Mouse (Mus musculus): ENCODE measurements around the gene Aire. TPM values are rescaled to one million over a fixed set of nuclear protein-coding genes. Genes with fewer than 3 reads are reported as not detected.
"Not testable (repeated sequence)": the region's sequence is repeated elsewhere in the genome, so short reads cannot be mapped to it uniquely, and the experiment has no call there.

Gene Aire
- polyA plus RNA-seq, 1 experiment, result 23.5 TPM

GRCm38 (mm10) chr10:78031987-78032386 lies 11.4 kb downstream of the Aire start:
- no peaks in the 10 kb centered on the region for H3K36me3 ChIP-seq (ENCODE audit: control insufficient read depth, insufficient read depth, low read length, poor library complexity, severe bottlenecking)
- no peak overlapping the region for H3K27ac ChIP-seq (ENCODE audit: insufficient read depth, low read length)
- no peak overlapping the region for H3K9ac ChIP-seq (ENCODE audit: low read depth, poor library complexity, severe bottlenecking)
- TF ChIP-seq EP300 (IDR thresholded peaks at IDR 0.05; ENCODE audit: insufficient read depth, low read depth, low read length), result no peak
- no peak for TF ChIP-seq CTCF (IDR thresholded peaks at IDR 0.05; ENCODE audit: low read depth, low read length)
- TF ChIP-seq POLR2A (IDR thresholded peaks at IDR 0.05; ENCODE audit: insufficient read depth, low read length), result no peak
- H3K9me3 ChIP-seq (replicated peaks; ENCODE audit: control insufficient read depth, insufficient read depth, low read length, poor library complexity, severe bottlenecking), result no peaks in the 10 kb centered on the region
- no peaks in the 10 kb centered on the region for H3K27me3 ChIP-seq (ENCODE audit: control insufficient read depth, insufficient read depth, low read length, poor library complexity, severe bottlenecking)
- H3K4me1 ChIP-seq (ENCODE audit: control insufficient read depth, insufficient read depth, low read length), result no peaks in the 10 kb centered on the region
- H3K4me3 ChIP-seq (ENCODE audit: low read depth, low read length), result no peak overlapping the region

GRCm38 (mm10) chr10:78029080-78029479 lies 14.3 kb downstream of the Aire start:
- Histone ChIP-seq H3K36me3 (ENCODE audit: control insufficient read depth, insufficient read depth, low read length, poor library complexity, severe bottlenecking) (no peaks in the 10 kb centered on the region), H3K27ac (ENCODE audit: insufficient read depth, low read length) (no peak overlapping the region), H3K9ac (ENCODE audit: low read depth, poor library complexity, severe bottlenecking) (no peak overlapping the region), H3K9me3 (replicated peaks; ENCODE audit: control insufficient read depth, insufficient read depth, low read length, poor library complexity, severe bottlenecking) (0 out of 2 replicates have a peak, but pooled peaks cover 6% of the 10 kb centered on the region), H3K4me3 (ENCODE audit: low read depth, low read length) (no peak overlapping the region), H3K4me1 (ENCODE audit: control insufficient read depth, insufficient read depth, low read length) (no peaks in the 10 kb centered on the region), H3K27me3 (ENCODE audit: control insufficient read depth, insufficient read depth, low read length, poor library complexity, severe bottlenecking) (no peaks in the 10 kb centered on the region)
- no peak for TF ChIP-seq POLR2A (IDR thresholded peaks at IDR 0.05; ENCODE audit: insufficient read depth, low read length)
- TF ChIP-seq CTCF (IDR thresholded peaks at IDR 0.05; ENCODE audit: low read depth, low read length), result no peak
- TF ChIP-seq EP300 (IDR thresholded peaks at IDR 0.05; ENCODE audit: insufficient read depth, low read depth, low read length), result no peak

GRCm38 (mm10) chr10:78028129-78028528 lies 15.3 kb downstream of the Aire start:
- no peaks in the 10 kb centered on the region for H3K27me3 ChIP-seq (ENCODE audit: control insufficient read depth, insufficient read depth, low read length, poor library complexity, severe bottlenecking)
- TF ChIP-seq CTCF (IDR thresholded peaks at IDR 0.05; ENCODE audit: low read depth, low read length) (peak; percentile 21), POLR2A (IDR thresholded peaks at IDR 0.05; ENCODE audit: insufficient read depth, low read length) (no peak)
- no peaks in the 10 kb centered on the region for H3K4me1 ChIP-seq (ENCODE audit: control insufficient read depth, insufficient read depth, low read length)
- 0 out of 2 replicates have a peak, but pooled peaks cover 6% of the 10 kb centered on the region for H3K9me3 ChIP-seq (replicated peaks; ENCODE audit: control insufficient read depth, insufficient read depth, low read length, poor library complexity, severe bottlenecking)
- no peak overlapping the region for H3K27ac ChIP-seq (ENCODE audit: insufficient read depth, low read length)
- H3K36me3 ChIP-seq (ENCODE audit: control insufficient read depth, insufficient read depth, low read length, poor library complexity, severe bottlenecking), result no peaks in the 10 kb centered on the region
- H3K9ac ChIP-seq (ENCODE audit: low read depth, poor library complexity, severe bottlenecking), result no peak overlapping the region
- no peak overlapping the region for H3K4me3 ChIP-seq (ENCODE audit: low read depth, low read length)

DNA sequence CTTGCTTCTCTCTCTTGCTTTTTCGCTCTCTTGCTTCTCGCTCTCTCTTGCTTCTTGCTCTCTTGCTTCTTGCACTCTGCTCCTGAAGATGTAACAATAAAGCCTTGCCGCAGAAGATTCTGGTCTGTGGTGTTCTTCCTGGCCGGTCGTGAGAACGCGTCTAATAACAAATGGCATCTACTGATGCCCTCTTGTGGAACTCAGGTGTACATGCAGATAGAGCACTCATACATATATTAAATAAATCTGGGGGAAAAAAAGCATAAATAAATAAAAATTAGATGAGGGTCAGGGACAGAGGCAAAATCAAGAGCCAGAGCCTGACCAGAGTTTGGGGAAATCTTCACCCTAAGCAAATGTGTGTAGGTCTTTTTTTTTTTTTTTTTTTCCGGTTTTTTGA lies 18.0 kb downstream of the Aire start:
- not testable (repeated sequence) for H3K4me1 ChIP-seq (ENCODE audit: control insufficient read depth, insufficient read depth, low read length); H3K9ac ChIP-seq (ENCODE audit: low read depth, poor library complexity, severe bottlenecking); H3K4me3 ChIP-seq (ENCODE audit: low read depth, low read length); H3K9me3 ChIP-seq (replicated peaks; ENCODE audit: control insufficient read depth, insufficient read depth, low read length, poor library complexity, severe bottlenecking); H3K36me3 ChIP-seq (ENCODE audit: control insufficient read depth, insufficient read depth, low read length, poor library complexity, severe bottlenecking); H3K27ac ChIP-seq (ENCODE audit: insufficient read depth, low read length); H3K27me3 ChIP-seq (ENCODE audit: control insufficient read depth, insufficient read depth, low read length, poor library complexity, severe bottlenecking)

GRCm38 (mm10) chr10:78019984-78020383 lies 23.4 kb downstream of the Aire start:
- not testable (repeated sequence) for H3K9me3 ChIP-seq (replicated peaks; ENCODE audit: control insufficient read depth, insufficient read depth, low read length, poor library complexity, severe bottlenecking); H3K4me3 ChIP-seq (ENCODE audit: low read depth, low read length); H3K36me3 ChIP-seq (ENCODE audit: control insufficient read depth, insufficient read depth, low read length, poor library complexity, severe bottlenecking); H3K27ac ChIP-seq (ENCODE audit: insufficient read depth, low read length); H3K4me1 ChIP-seq (ENCODE audit: control insufficient read depth, insufficient read depth, low read length); H3K9ac ChIP-seq (ENCODE audit: low read depth, poor library complexity, severe bottlenecking); H3K27me3 ChIP-seq (ENCODE audit: control insufficient read depth, insufficient read depth, low read length, poor library complexity, severe bottlenecking)

- TF ChIP-seq EP300 (IDR thresholded peaks at IDR 0.05; ENCODE audit: insufficient read depth, low read depth, low read length) (no peak), POLR2A (IDR thresholded peaks at IDR 0.05; ENCODE audit: insufficient read depth, low read length) (no peak), CTCF (IDR thresholded peaks at IDR 0.05; ENCODE audit: low read depth, low read length) (no peak)
- H3K4me3 ChIP-seq (ENCODE audit: low read depth, low read length), result no peak overlapping the region
- H3K9ac ChIP-seq (ENCODE audit: low read depth, poor library complexity, severe bottlenecking), result no peak overlapping the region
- H3K27ac ChIP-seq (ENCODE audit: insufficient read depth, low read length), result no peak overlapping the region
- H3K9me3 ChIP-seq (replicated peaks; ENCODE audit: control insufficient read depth, insufficient read depth, low read length, poor library complexity, severe bottlenecking), result peaks cover 6% of the 10 kb centered on the region
- no peaks in the 10 kb centered on the region for H3K4me1 ChIP-seq (ENCODE audit: control insufficient read depth, insufficient read depth, low read length)
- H3K27me3 ChIP-seq (ENCODE audit: control insufficient read depth, insufficient read depth, low read length, poor library complexity, severe bottlenecking), result no peaks in the 10 kb centered on the region
- no peaks in the 10 kb centered on the region for H3K36me3 ChIP-seq (ENCODE audit: control insufficient read depth, insufficient read depth, low read length, poor library complexity, severe bottlenecking)
Observed at GRCm38 (mm10) chr10:78019291-78019690, 24.1 kb downstream of the Aire start.

- Histone ChIP-seq H3K27ac (ENCODE audit: insufficient read depth, low read length) (no peak overlapping the region), H3K9ac (ENCODE audit: low read depth, poor library complexity, severe bottlenecking) (no peak overlapping the region), H3K4me3 (ENCODE audit: low read depth, low read length) (no peak overlapping the region), H3K36me3 (ENCODE audit: control insufficient read depth, insufficient read depth, low read length, poor library complexity, severe bottlenecking) (no peaks in the 10 kb centered on the region), H3K27me3 (ENCODE audit: control insufficient read depth, insufficient read depth, low read length, poor library complexity, severe bottlenecking) (no peaks in the 10 kb centered on the region), H3K4me1 (ENCODE audit: control insufficient read depth, insufficient read depth, low read length) (no peaks in the 10 kb centered on the region), H3K9me3 (replicated peaks; ENCODE audit: control insufficient read depth, insufficient read depth, low read length, poor library complexity, severe bottlenecking) (peaks cover 6% of the 10 kb centered on the region)
- peak; percentile 87 for TF ChIP-seq CTCF (IDR thresholded peaks at IDR 0.05; ENCODE audit: low read depth, low read length)
- TF ChIP-seq EP300 (IDR thresholded peaks at IDR 0.05; ENCODE audit: insufficient read depth, low read depth, low read length), result no peak
Observed at GRCm38 (mm10) chr10:78018797-78019203, 24.6 kb downstream of the Aire start.
